Mouse (Mus musculus): Measurements from ENCODE around the gene Llgl2. TPM values are rescaled to one million over a fixed set of nuclear protein-coding genes. Genes with fewer than 3 reads are reported as not detected.

Gene Llgl2
- polyA plus RNA-seq, 1 experiment = 3.2 TPM

DNA sequence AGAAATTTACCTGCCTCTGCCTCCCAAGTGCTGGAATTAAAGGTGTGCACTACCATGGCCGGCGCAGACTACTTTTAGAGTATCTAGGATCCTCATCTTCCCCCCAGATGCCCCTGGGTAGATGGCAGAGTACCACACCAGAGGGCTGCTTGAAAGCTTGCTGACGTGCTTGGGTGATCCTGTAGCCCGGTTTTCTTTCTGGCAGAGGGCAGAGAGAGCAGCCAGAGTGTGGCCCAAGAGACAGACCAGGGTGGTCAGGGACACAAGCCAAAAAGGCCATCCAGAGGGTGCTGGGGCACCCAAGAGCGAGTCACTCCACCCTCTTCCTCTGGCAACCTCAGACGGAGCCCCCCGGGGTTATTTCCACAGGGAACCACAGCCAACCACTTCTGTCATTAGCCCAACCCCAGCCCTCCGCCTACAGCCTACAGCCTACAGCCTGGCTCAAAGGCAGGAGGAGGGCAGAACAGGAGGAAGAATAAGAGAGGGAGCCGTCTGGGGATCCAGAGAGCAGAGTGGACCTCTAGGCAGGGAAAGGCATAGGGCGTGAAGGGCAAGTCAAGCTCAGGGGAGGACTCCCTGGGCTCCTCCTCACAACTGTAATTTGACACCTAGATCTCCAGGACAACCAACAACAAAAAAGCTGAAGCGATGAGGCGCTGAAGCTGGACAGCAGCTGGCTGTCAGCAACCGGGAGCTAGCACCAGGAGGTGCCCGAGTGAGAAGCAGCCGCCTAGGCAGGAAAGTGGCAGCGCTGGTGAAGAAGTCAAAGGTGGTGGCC, 75.8 kb downstream of the Llgl2 start, which contains the start of gene Smim5:
Smim5 (plus strand) TSS at position 481 of the 781 bp plus-strand sequence.
- Histone ChIP-seq H3K27ac (ENCODE audit: insufficient read depth, low read length) (no peak within 1 kb of the TSS), H3K4me1 (ENCODE audit: control insufficient read depth, insufficient read depth, low read length) (no peaks in the 10 kb centered on the region), H3K4me3 (ENCODE audit: insufficient read depth, low read length) (no peak within 1 kb of the TSS)
- no peak for TF ChIP-seq CTCF (IDR thresholded peaks at IDR 0.05; ENCODE audit: extremely low read depth, insufficient read depth, low read length)
- no peak for TF ChIP-seq POLR2A (IDR thresholded peaks at IDR 0.05; ENCODE audit: extremely low read depth, insufficient read depth, low read length)

DNA sequence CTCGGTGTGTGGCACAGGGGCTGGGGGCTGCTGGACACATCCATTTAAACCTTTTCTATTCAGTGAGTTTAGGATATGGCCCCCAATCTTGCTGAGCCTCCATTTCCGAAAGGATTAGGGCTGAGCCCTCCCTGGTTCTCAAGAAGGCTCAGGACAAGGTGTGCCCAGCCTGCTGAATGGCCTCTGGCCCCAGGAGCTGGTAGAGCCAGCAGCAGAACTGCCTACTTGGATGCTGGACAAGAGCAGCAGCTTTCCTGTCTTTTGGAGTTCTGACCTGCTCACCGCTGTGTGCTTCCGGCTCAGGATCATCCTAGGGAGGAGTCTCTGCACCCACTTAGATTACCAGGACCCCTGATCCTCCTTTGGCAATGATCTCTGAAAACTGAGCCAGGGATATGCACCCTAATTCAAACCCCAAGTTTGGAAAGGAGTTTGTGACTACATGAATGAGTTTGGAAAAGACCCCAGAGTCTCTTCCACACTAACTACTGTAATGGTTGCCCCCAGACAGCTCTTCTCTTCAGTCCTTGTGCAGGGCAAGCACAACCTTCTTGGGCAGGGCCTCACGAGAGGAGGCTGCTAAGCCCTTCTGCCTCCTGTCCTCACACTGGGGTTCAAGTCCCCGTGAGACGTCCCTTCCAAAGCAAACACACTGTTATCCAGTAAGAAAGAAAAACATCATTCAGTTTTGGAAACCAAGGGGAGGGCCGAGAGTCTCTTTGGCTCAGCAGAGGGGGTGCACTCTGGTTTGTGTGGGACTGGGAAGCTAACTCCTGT, 76.9 kb downstream of the Llgl2 start:
- TF ChIP-seq CTCF (IDR thresholded peaks at IDR 0.05; ENCODE audit: extremely low read depth, insufficient read depth, low read length) = no peak
- no peak for TF ChIP-seq POLR2A (IDR thresholded peaks at IDR 0.05; ENCODE audit: extremely low read depth, insufficient read depth, low read length)
- Histone ChIP-seq H3K27ac (ENCODE audit: insufficient read depth, low read length) (no peak overlapping the region), H3K4me3 (ENCODE audit: insufficient read depth, low read length) (no peak overlapping the region)

DNA sequence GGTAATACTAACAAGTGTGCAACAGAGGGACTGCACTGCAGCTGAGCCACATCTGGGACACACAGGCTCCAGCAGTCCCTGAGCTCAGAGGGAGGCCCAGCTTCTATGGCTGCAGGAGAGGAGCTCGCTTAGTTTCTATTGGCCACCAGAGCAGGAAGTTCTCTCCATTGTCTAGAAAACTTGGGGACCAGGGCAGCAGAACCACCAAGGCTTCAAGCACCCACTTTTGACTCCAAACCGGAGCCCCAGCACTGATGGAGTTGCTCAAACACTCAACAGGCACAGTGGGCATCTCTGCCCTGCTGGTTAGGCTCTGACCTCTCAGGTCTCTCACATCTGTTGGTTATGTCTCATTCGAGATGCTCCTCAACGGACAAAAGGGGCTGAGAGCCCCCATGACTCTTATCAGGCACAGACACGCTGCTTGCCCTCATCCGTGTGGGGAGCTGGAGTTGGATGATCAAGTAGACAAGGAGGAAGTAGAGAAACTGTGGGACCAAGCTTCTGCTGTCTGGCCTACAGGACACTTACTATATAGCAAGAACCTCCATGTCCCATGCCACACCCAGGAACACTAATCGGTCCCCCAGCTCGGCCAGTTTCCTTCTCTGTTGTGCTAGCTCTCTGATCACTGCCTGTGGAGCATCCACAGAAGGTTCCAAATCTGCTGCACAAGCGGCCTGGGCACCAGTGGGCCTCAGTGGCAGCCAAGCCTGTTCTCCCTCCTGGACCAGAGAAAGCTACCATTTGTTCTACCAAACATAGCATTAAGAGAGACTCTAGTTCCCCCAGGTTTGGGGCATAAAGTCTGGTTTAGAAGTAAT, 77.7 kb downstream of the Llgl2 start:
- H3K27ac ChIP-seq (ENCODE audit: insufficient read depth, low read length) = no peak overlapping the region
- no peaks in the 10 kb centered on the region for H3K4me1 ChIP-seq (ENCODE audit: control insufficient read depth, insufficient read depth, low read length)
- H3K4me3 ChIP-seq (ENCODE audit: insufficient read depth, low read length) = no peak overlapping the region
- no peak for TF ChIP-seq POLR2A (IDR thresholded peaks at IDR 0.05; ENCODE audit: extremely low read depth, insufficient read depth, low read length)

More for the DNA sequence above, 76.9 kb downstream of the Llgl2 start:
- H3K4me1 ChIP-seq (ENCODE audit: control insufficient read depth, insufficient read depth, low read length) = no peaks in the 10 kb centered on the region

DNA sequence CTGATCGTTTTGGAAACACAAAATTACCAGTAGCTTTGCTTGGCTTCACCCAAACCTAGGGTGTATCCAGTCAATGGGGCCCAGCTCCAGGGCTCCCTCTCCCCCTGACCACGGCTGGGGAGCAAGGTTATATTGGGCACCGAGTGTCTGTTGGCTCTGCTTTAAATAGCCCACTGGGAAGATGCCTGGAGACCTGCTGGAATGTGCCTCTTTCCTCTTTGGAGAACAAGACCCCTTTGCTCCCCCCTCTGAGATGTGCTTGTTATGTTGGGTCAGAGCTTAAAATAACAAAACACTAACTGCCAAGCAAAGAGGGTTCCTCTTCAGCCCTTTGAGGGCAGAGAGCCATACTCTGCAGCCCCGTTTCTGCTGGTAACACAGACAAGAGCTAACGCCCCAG, 78.3 kb downstream of the Llgl2 start:
- no peaks in the 10 kb centered on the region for H3K4me1 ChIP-seq (ENCODE audit: control insufficient read depth, insufficient read depth, low read length)
- TF ChIP-seq POLR2A (IDR thresholded peaks at IDR 0.05; ENCODE audit: extremely low read depth, insufficient read depth, low read length) (no peak), CTCF (IDR thresholded peaks at IDR 0.05; ENCODE audit: extremely low read depth, insufficient read depth, low read length) (no peak)
- no peak overlapping the region for H3K4me3 ChIP-seq (ENCODE audit: insufficient read depth, low read length)
- H3K27ac ChIP-seq (ENCODE audit: insufficient read depth, low read length) = no peak overlapping the region

DNA sequence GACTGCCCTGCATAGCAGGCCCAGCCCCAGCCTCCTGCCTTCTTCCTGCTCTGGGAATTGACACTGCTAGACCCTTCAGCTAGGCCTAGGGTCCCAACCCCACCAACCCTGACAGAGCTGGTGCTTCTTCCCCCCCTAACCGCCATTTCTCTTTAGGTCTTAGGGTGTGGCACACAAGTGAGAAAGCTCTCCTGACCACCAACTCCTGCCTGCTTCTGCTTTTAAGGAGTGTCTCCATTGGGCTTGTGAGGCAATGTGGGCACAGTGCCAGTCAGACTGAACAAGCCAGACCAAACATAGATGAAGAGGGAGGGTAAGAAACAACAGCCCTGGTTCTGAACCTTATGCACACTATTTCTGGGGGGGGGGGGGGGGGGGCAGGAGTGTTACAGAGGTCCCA, 79.0 kb downstream of the Llgl2 start:
- TF ChIP-seq CTCF (IDR thresholded peaks at IDR 0.05; ENCODE audit: extremely low read depth, insufficient read depth, low read length) = no peak
- TF ChIP-seq POLR2A (IDR thresholded peaks at IDR 0.05; ENCODE audit: extremely low read depth, insufficient read depth, low read length) = no peak
- Histone ChIP-seq H3K4me3 (ENCODE audit: insufficient read depth, low read length) (no peak overlapping the region), H3K4me1 (ENCODE audit: control insufficient read depth, insufficient read depth, low read length) (no peaks in the 10 kb centered on the region), H3K27ac (ENCODE audit: insufficient read depth, low read length) (no peak overlapping the region)

DNA sequence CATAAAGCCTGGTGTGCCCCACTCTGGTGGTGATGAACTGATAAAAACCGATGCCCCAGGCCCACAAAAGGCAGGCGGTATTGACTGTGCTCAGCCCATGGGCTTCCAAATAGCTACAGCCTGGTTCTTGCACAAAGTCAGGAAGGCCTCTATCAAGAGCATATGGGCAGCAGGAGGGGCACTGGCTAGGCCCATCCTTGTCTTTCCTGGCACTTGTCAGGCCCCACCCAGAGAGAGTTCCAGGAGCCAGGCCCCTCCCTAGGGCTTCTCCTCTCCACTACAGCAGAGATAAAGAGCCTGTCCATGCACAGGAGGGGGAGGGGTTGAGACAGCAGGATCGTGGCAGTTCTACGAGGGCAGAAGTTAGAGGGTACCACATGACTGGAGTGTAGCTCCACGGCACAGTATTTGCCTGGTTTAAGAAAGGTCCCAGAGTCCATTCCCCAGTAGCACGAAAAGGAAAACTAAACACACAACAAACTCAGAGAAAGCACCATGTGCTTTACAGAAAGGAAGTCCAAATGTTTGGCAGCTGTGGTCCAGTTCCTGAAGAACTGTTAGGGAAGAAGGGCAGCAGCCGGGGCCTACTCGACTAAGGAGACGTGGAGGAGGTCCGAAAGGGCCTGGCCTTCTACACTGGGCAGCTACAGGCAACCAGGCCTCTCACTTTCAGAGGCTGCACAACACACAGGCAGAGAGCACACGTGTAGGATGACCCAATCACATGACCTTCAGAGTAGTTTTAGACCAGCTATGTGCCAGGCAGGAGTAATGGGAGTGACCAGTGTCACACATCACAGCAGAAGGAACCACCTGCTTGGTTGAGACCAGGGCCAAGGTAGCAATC, 79.8 kb downstream of the Llgl2 start:
- no peak overlapping the region for H3K4me3 ChIP-seq (ENCODE audit: insufficient read depth, low read length)
- H3K4me1 ChIP-seq (ENCODE audit: control insufficient read depth, insufficient read depth, low read length) = no peaks in the 10 kb centered on the region
- TF ChIP-seq CTCF (IDR thresholded peaks at IDR 0.05; ENCODE audit: extremely low read depth, insufficient read depth, low read length) (no peak), POLR2A (IDR thresholded peaks at IDR 0.05; ENCODE audit: extremely low read depth, insufficient read depth, low read length) (no peak)
- no peak overlapping the region for H3K27ac ChIP-seq (ENCODE audit: insufficient read depth, low read length)

DNA sequence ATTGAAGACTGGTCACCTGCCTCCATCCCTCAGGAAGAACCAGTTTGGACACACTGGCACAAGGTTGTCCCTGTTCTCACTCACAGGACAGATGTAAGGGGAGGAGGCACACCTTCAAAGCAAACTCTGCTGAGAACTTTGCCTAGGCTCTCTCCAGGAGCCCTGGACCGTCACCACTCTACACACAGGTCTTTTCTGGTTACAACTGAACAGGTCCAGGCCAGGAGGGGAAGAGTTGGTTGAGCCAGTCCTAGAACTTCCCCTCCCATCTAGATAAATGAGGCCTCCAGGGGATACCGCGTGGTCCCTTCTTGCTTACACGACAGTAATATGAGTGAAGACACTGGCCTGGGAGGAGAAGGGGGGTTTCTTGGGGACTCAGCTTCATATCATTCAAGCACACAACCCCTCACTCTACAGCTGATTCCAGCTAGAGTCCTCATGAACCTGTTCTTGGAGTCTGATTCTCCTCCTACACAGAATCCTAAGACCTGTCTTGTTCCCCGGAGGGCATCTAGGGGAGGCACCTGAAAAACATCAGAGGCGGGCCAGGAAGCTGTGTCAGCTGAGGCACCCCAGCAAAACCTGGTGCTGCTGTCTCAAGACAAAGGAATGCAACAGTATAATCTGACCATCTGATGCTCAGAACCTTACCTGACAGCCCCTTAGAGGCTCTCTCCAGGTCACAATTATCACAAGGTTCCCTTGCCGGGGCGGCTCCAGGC, 80.5 kb downstream of the Llgl2 start:
- H3K4me3 ChIP-seq (ENCODE audit: insufficient read depth, low read length) = no peak overlapping the region
- no peak overlapping the region for H3K27ac ChIP-seq (ENCODE audit: insufficient read depth, low read length)
- H3K4me1 ChIP-seq (ENCODE audit: control insufficient read depth, insufficient read depth, low read length) = no peaks in the 10 kb centered on the region
- TF ChIP-seq POLR2A (IDR thresholded peaks at IDR 0.05; ENCODE audit: extremely low read depth, insufficient read depth, low read length) (no peak), CTCF (IDR thresholded peaks at IDR 0.05; ENCODE audit: extremely low read depth, insufficient read depth, low read length) (no peak)

Other genes starting within 250 kb of the Llgl2 start
- 46.6 and 50.5 TPM in 2 replicates for gene Mrps7, start 220.1 kb upstream of the Llgl2 start, polyA plus RNA-seq (2012; rRNA removed)
- 55.4 and 56.5 TPM in 2 replicates for gene Gga3, start 220.0 kb upstream of the Llgl2 start, polyA plus RNA-seq (2012; rRNA removed)
- gene Mif4gd, start 211.1 kb upstream of the Llgl2 start, polyA plus RNA-seq (2012; rRNA removed) = 37.2 and 39.7 TPM in 2 replicates
- 88.3 and 91.8 TPM in 2 replicates for gene Slc25a19, start 195.8 kb upstream of the Llgl2 start, polyA plus RNA-seq (2012; rRNA removed)
- gene Grb2, start 115.5 kb upstream of the Llgl2 start, polyA plus RNA-seq (2012; rRNA removed) = 106 and 110 TPM in 2 replicates
- gene Tmem94, start 58.6 kb upstream of the Llgl2 start, polyA plus RNA-seq (2012; rRNA removed) = 44.8 and 45.7 TPM in 2 replicates
- gene Caskin2, start 10.4 kb upstream of the Llgl2 start, polyA plus RNA-seq (2012; rRNA removed) = 22.1 and 24.1 TPM in 2 replicates
- gene Tsen54, start 9.3 kb upstream of the Llgl2 start, polyA plus RNA-seq (2012; rRNA removed) = 15.3 and 15.8 TPM in 2 replicates
- 1.1 TPM in 2 replicates for gene Myo15b, start 34.4 kb downstream of the Llgl2 start, polyA plus RNA-seq (2012; rRNA removed)
- 0.57 and 0.58 TPM in 2 replicates for gene Smim5, start 75.9 kb downstream of the Llgl2 start, polyA plus RNA-seq (2012; rRNA removed)
- not detected in 2 replicates for gene Smim6, start 88.0 kb downstream of the Llgl2 start, polyA plus RNA-seq (2012; rRNA removed)
- gene Sap30bp, start 109.2 kb downstream of the Llgl2 start, polyA plus RNA-seq (2012; rRNA removed) = 51.2 and 57.0 TPM in 2 replicates
- 31.7 and 36.4 TPM in 2 replicates for gene Recql5, start 109.4 kb downstream of the Llgl2 start, polyA plus RNA-seq (2012; rRNA removed)
- 8.0 and 8.2 TPM in 2 replicates for gene Itgb4, start 150.7 kb downstream of the Llgl2 start, polyA plus RNA-seq (2012; rRNA removed)
- 19.2 and 20.4 TPM in 2 replicates for gene Galk1, start 188.7 kb downstream of the Llgl2 start, polyA plus RNA-seq (2012; rRNA removed)
- gene H3f3b, start 203.9 kb downstream of the Llgl2 start, polyA plus RNA-seq (2012; rRNA removed) = 217 and 235 TPM in 2 replicates
- gene Unk, start 206.3 kb downstream of the Llgl2 start, polyA plus RNA-seq (2012; rRNA removed) = 31.1 and 33.4 TPM in 2 replicates

Data from cortical plate, adult 2 months (tissue).